ENCODE assay signal across 8 mouse cellular contexts in genomic region chr9:70392563-70392907, GRCm38 (mm10). TPM values are rescaled to one million over a fixed set of nuclear protein-coding genes. Genes with fewer than 3 reads are reported as not detected.
DNase-seq lines count a peak whose midpoint lies in the region; ATAC-seq and TF ChIP-seq lines count a peak whose summit lies in the region.

No protein-coding gene starts in this region.

- no peak for TF ChIP-seq POLR2A in olfactory bulb, adult 2 months (IDR thresholded peaks at IDR 0.05; ENCODE audit: insufficient read depth, low read depth, low read length)

- no peak overlapping the region for H3K9ac ChIP-seq in forebrain, postnatal 0 days
- no peak overlapping the region for H3K9ac ChIP-seq in intestine, embryonic 16.5 days (ENCODE audit: low read depth, low read length)

- 14% methylated on average over 6 of the region's 6 CpGs for WGBS in forebrain, postnatal 0 days
- WGBS in intestine, embryonic 16.5 days: 17% methylated on average over 6 of the region's 6 CpGs
- 13% methylated on average over 6 of the region's 6 CpGs for WGBS in limb, embryonic 10.5 days
- 13% methylated on average over 6 of the region's 6 CpGs for WGBS in olfactory bulb, adult 2 months

- H3K36me3 ChIP-seq in forebrain, postnatal 0 days (ENCODE audit: insufficient read depth): no peaks in the 10 kb centered on the region
- no peaks in the 10 kb centered on the region for H3K36me3 ChIP-seq in intestine, embryonic 16.5 days (ENCODE audit: control insufficient read depth, insufficient read depth, low read length)
- peaks cover 12% of the 10 kb centered on the region for H3K36me3 ChIP-seq in limb, embryonic 10.5 days

- peak; percentile 76 for TF ChIP-seq CTCF in forebrain, postnatal 0 days (IDR thresholded peaks at IDR 0.05; ENCODE audit: low read depth)
- 0 out of 2 replicates have a peak, but pooled peaks have one; percentile 14 for TF ChIP-seq CTCF in olfactory bulb, adult 2 months (IDR thresholded peaks at IDR 0.05; ENCODE audit: insufficient read depth, low read depth, low read length)

- peak; percentile 26 for DNase-seq in urinary bladder, postnatal 14 days (ENCODE audit: low spot score)
- DNase-seq in urinary bladder, adult 18-20 months (ENCODE audit: low spot score in 2 of 2): no peak
- peak; percentile 9 for DNase-seq in cerebellum, adult 11-12 months
- DNase-seq in forebrain, postnatal 0 days: peak; percentile 81
- DNase-seq in limb, embryonic 10.5 days (ENCODE audit: low spot score): peak; percentile 63
- DNase-seq in urinary bladder, postnatal 25 days (ENCODE audit: low spot score): no peak

- peak; percentile 90 for ATAC-seq in forebrain, postnatal 0 days
- 0 out of 2 replicates have a peak, but pooled peaks have one; percentile 42 for ATAC-seq in intestine, embryonic 16.5 days

- no peaks in the 10 kb centered on the region for H3K4me1 ChIP-seq in forebrain, postnatal 0 days (ENCODE audit: insufficient read depth)
- no peaks in the 10 kb centered on the region for H3K4me1 ChIP-seq in intestine, embryonic 16.5 days (ENCODE audit: control insufficient read depth, insufficient read depth, low read length)
- peaks cover 14% of the 10 kb centered on the region for H3K4me1 ChIP-seq in limb, embryonic 10.5 days
- peaks cover 2% of the 10 kb centered on the region; the same call in 1 of the 2 replicates for H3K4me1 ChIP-seq in olfactory bulb, adult 2 months (ENCODE audit: control insufficient read depth, insufficient read depth, low read length)

- H3K9me3 ChIP-seq in forebrain, postnatal 0 days (ENCODE audit: low read length): no peaks in the 10 kb centered on the region
- no peaks in the 10 kb centered on the region for H3K9me3 ChIP-seq in intestine, embryonic 16.5 days (ENCODE audit: control insufficient read depth, low read length)
- no peaks in the 10 kb centered on the region for H3K9me3 ChIP-seq in limb, embryonic 10.5 days (replicated peaks)

- H3K27me3 ChIP-seq in forebrain, postnatal 0 days (ENCODE audit: insufficient read depth, low read length): no peaks in the 10 kb centered on the region
- no peaks in the 10 kb centered on the region for H3K27me3 ChIP-seq in intestine, embryonic 16.5 days (replicated peaks; ENCODE audit: control insufficient read depth, insufficient read depth, low read length)
- 0 out of 2 replicates have a peak, but pooled peaks cover 7% of the 10 kb centered on the region for H3K27me3 ChIP-seq in limb, embryonic 10.5 days (ENCODE audit: low read depth, poor library complexity, severe bottlenecking)

- H3K4me2 ChIP-seq in forebrain, postnatal 0 days (ENCODE audit: low read depth): 0 out of 2 replicates have a peak overlapping the region, but pooled peaks have one; percentile 3
- no peak overlapping the region for H3K4me2 ChIP-seq in intestine, embryonic 16.5 days (ENCODE audit: low read depth, low read length)

- H3K27ac ChIP-seq in forebrain, postnatal 0 days (ENCODE audit: low read depth, low read length): no peak overlapping the region
- no peak overlapping the region for H3K27ac ChIP-seq in intestine, embryonic 16.5 days (ENCODE audit: low read length)
- no peak overlapping the region for H3K27ac ChIP-seq in limb, embryonic 10.5 days
- H3K27ac ChIP-seq in olfactory bulb, adult 2 months (ENCODE audit: insufficient read depth, low read depth, low read length): no peak overlapping the region

- no peak overlapping the region for H3K4me3 ChIP-seq in forebrain, postnatal 0 days (ENCODE audit: low read depth, low read length)
- H3K4me3 ChIP-seq in intestine, embryonic 16.5 days (ENCODE audit: low read length): no peak overlapping the region
- H3K4me3 ChIP-seq in limb, embryonic 10.5 days: no peak overlapping the region
- no peak overlapping the region for H3K4me3 ChIP-seq in olfactory bulb, adult 2 months (ENCODE audit: insufficient read depth, low read depth, low read length)

RNA-seq across cellular contexts. Expression of gene Ccnb2, which starts 28.8 kb away (rescaled TPM):
- 6.0 and 9.9 TPM in 2 replicates for total RNA-seq in forebrain, postnatal 0 days (2014; rRNA removed)
- 17.8 and 17.9 TPM in 2 replicates for polyA plus RNA-seq in forebrain, postnatal 0 days (2015; fragmentation: Nextera tagmentation; extraction: Ambion mirVana)
- 146 and 168 TPM in 2 replicates for polyA plus RNA-seq in intestine, embryonic 16.5 days (2015; fragmentation: Nextera tagmentation; extraction: Ambion mirVana)
- 223 and 245 TPM in 2 replicates for polyA plus RNA-seq in limb, embryonic 10.5 days (2016; fragmentation: Nextera tagmentation; extraction: Ambion mirVana)
- not detected in 2 replicates for polyA plus RNA-seq in olfactory bulb, adult 2 months (2012; ENCODE audit: insufficient read depth, insufficient read length, low replicate concordance, missing spikeins)

Comparison
In these comparisons a context has a peak if more than half of its experiments do, and no peak if none do; other contexts are left out.
1. DNase-seq: peak in urinary bladder, postnatal 14 days (single experiment), cerebellum, adult 11-12 months (single experiment), forebrain, postnatal 0 days (single experiment) and limb, embryonic 10.5 days (single experiment); none in urinary bladder, adult 18-20 months (0 of 2) and urinary bladder, postnatal 25 days (single experiment).